Mouse (Mus musculus): ENCODE data around the gene Gm5737. TPM values are rescaled to one million over a fixed set of nuclear protein-coding genes. Genes with fewer than 3 reads are reported as not detected.

Gene Gm5737
- polyA plus RNA-seq, 1 experiment from 2014 or later = not detected

DNA sequence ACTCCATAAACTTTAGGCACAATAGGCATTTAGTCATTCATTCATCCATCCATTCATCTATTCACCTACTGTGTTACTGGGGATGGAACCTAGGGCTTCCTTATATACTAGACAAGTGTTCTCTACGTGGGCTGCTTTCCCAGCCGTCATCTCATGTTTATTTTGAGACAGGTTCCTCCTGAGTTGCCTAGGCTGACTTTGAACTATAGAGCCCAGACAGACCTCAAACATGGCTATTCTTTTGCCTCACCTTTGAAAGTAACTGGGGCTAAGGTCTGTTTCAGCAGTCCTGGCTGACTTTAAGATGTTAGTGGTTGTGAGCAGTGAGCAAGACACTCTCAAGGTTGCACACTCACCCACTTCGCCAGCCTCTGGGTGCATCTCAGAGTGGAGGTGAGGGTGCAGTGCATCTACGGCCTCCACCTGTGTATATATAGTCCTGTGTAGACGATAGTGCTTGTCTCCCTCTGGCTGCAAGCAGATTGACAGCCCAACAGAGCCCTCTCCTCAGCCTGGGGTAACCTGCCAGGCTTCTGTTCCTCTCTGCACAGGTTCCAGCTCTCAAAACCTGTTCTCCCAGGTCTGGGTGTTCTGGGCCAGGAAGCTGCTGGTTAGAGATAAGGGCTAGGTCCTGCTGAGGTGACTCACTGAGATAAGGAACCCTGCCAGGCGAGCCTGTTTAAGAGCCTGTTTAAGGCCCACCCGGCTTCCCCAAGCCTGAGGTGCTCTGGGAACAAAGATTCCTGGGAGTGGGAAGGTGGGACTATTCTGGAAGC is 62.8 kb downstream of the Gm5737 start:
- no peak for DNase-seq (ENCODE audit: low spot score)

DNA sequence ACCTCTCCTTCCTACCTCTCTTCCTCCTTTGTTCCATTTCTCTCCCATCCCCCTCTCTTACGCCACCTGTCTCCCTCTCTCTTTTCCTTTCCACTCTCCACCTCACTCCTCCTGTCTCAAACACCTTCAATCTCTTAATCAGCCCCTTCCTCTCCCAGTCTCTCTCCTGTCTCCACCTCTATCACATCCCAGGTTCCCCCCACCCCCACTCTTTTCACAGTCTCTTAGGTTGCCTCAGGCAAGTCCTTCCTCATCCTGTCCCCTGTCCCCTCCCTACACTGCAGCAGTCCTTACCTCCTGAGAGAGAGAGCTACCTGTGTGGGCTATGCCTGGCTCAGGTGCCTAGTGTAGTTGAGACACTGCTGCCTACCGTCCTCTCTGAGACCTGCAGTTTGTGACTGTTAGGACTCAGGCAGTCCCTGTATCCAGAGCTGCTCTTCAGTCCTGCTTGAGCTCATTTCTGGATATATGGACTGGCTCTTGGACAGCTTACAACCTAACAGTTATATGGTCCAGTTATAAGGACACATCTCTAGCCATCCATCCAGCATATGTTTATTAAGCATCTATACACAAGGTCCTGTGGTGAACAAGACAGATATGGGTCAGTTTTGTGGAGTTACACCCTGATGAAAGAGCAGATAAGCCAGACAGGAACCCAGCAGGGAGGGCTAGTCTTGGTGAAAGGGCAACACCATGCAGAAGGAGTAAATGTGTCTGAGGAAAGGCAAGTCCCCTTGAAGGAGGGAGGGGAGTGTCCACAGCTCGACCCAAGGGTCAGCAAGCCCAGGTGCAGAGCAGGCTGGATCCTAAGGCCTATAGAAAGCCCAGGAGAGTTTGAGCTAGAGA is 63.6 kb downstream of the Gm5737 start:
- DNase-seq (ENCODE audit: low spot score) = no peak

DNA sequence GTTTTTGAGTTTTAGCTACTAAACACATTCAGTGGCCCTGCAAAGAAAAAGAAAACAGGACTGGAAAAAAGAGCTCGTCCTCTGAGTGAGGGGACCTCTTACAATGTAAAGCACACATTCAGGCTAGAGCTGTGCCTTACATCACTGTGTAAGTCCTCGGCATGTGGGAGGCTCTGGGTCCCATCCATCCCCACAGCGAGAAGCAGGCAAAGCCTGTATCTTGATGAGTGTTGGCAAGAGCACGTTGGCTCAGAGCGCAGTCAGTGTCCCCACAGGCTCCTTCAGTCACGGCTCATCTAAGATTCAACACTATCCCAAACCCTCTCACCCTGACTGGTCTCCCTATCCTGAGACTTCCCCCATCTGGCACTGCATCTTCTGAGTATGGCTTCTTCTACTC is 66.1 kb downstream of the Gm5737 start:
- DNase-seq (ENCODE audit: low spot score) = no peak

DNA sequence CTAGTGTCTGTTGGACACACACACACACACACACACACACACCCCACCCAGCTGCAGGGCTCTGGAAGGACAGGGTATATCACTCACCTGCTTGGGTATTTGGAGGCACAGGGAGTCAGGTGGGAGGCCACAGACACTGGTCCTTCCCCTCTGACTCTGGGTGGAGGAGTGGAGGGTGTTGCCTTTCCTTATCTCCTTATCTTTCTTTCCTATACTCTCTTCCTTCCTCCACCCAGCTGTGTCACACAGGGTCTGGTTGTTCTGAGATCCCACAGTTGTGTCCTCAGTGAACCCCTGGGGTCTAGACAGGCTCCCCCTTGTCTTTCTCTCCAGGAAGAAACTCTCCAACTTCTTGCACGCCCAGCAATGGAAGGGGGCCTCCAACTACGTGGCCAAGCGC is 67.8 kb downstream of the Gm5737 start:
- no peak for DNase-seq (ENCODE audit: low spot score)

DNA sequence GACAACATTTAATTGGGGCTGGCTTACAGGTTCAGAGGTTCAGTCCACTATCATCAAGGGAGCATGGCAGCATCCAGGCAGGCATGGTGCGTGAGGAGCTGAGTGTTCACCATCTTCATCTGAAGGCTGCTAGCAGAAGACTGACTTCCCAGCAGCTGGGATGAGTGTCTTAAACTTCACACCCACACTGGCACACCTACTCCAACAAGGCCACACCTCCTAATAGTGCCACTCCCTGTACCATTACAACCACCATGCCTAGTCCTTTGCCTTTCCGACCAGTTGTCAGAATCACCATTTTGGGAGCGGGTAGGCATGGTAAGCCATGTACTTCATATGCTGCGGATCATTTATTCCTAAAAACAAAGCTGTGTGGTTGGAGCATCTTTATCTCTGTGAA is 68.6 kb downstream of the Gm5737 start:
- no peak for DNase-seq (ENCODE audit: low spot score)

Other genes starting within 250 kb of the Gm5737 start
- gene Uqcrc2, start 177.2 kb upstream of the Gm5737 start, polyA plus RNA-seq (2015; fragmentation: Nextera tagmentation; extraction: Ambion mirVana) = 213 and 220 TPM in 2 replicates
- 0.22 and 0.43 TPM in 2 replicates for gene Pdzd9, start 142.0 kb upstream of the Gm5737 start, polyA plus RNA-seq (2015; fragmentation: Nextera tagmentation; extraction: Ambion mirVana)
- 12.5 and 14.9 TPM in 2 replicates for gene Mosmo, start 134.7 kb upstream of the Gm5737 start, polyA plus RNA-seq (2015; fragmentation: Nextera tagmentation; extraction: Ambion mirVana)
- gene Vwa3a, start 73.0 kb upstream of the Gm5737 start, polyA plus RNA-seq (2015; fragmentation: Nextera tagmentation; extraction: Ambion mirVana) = 0.27 and 0.31 TPM in 2 replicates
- 28.2 and 30.5 TPM in 2 replicates for gene Eef2k, start 30.5 kb downstream of the Gm5737 start, polyA plus RNA-seq (2015; fragmentation: Nextera tagmentation; extraction: Ambion mirVana)
- gene Polr3e, start 105.4 kb downstream of the Gm5737 start, polyA plus RNA-seq (2015; fragmentation: Nextera tagmentation; extraction: Ambion mirVana) = 26.4 and 27.1 TPM in 2 replicates
- 2.9 and 3.2 TPM in 2 replicates for gene Cdr2, start 169.9 kb downstream of the Gm5737 start, polyA plus RNA-seq (2015; fragmentation: Nextera tagmentation; extraction: Ambion mirVana)
- gene Mfsd13b, start 170.1 kb downstream of the Gm5737 start, polyA plus RNA-seq (2015; fragmentation: Nextera tagmentation; extraction: Ambion mirVana) = 0.12 and 0.49 TPM in 2 replicates
- gene Mettl9, start 222.1 kb downstream of the Gm5737 start, polyA plus RNA-seq (2015; fragmentation: Nextera tagmentation; extraction: Ambion mirVana) = 86.3 and 93.3 TPM in 2 replicates

Data from thymus, postnatal 0 days (tissue).